Mouse (Mus musculus): ENCODE results near the gene Scaf4.
"Not testable (repeated sequence)": the region's sequence is repeated elsewhere in the genome, so short reads cannot be mapped to it uniquely, and the experiment has no call there.

Gene Scaf4

GRCm38 (mm10) chr16:90233702-90234101, 50.6 kb downstream of the Scaf4 start:
- DNase-seq = no peak

- DNase-seq = no peak
Measured at GRCm38 (mm10) chr16:90231302-90231701, 53.0 kb downstream of the Scaf4 start.

GRCm38 (mm10) chr16:90229897-90230296, 54.4 kb downstream of the Scaf4 start:
- no peak for DNase-seq

- no peak for DNase-seq
Measured at GRCm38 (mm10) chr16:90221441-90222070, 62.7 kb downstream of the Scaf4 start.

- DNase-seq = peak; percentile 28
Measured at GRCm38 (mm10) chr16:90220892-90221431, 63.3 kb downstream of the Scaf4 start.

GRCm38 (mm10) chr16:90220026-90220891, 64.0 kb downstream of the Scaf4 start, which contains the start of gene Sod1:
TSS of gene Sod1 (plus strand) at chr16:90220754.
- peak; percentile 91 for DNase-seq

GRCm38 (mm10) chr16:90219445-90219844, 64.9 kb downstream of the Scaf4 start:
- DNase-seq = not testable (repeated sequence)

- DNase-seq = no peak
Measured at GRCm38 (mm10) chr16:90217926-90218325, 66.4 kb downstream of the Scaf4 start.

- DNase-seq = no peak
Measured at GRCm38 (mm10) chr16:90217356-90217755, 66.9 kb downstream of the Scaf4 start.

- no peak for DNase-seq
Measured at GRCm38 (mm10) chr16:90216414-90216813, 67.9 kb downstream of the Scaf4 start.

GRCm38 (mm10) chr16:90215879-90216278, 68.4 kb downstream of the Scaf4 start:
- not testable (repeated sequence) for DNase-seq

- no peak for DNase-seq
Measured at GRCm38 (mm10) chr16:90214731-90215565, 69.4 kb downstream of the Scaf4 start.

GRCm38 (mm10) chr16:90213477-90214339, 70.6 kb downstream of the Scaf4 start:
- no peak for DNase-seq

- DNase-seq = no peak
Measured at GRCm38 (mm10) chr16:90211767-90212166, 72.5 kb downstream of the Scaf4 start.

- no peak for DNase-seq
Measured at GRCm38 (mm10) chr16:90210717-90211116, 73.6 kb downstream of the Scaf4 start.

- DNase-seq = no peak
Measured at GRCm38 (mm10) chr16:90208996-90209395, 75.3 kb downstream of the Scaf4 start.

GRCm38 (mm10) chr16:90204868-90205267, 79.4 kb downstream of the Scaf4 start:
- no peak for DNase-seq

- DNase-seq = no peak
Measured at GRCm38 (mm10) chr16:90203226-90203962, 80.9 kb downstream of the Scaf4 start.

- DNase-seq = no peak
Measured at GRCm38 (mm10) chr16:90202140-90202539, 82.2 kb downstream of the Scaf4 start.

- DNase-seq = no peak
Measured at GRCm38 (mm10) chr16:90199174-90199573, 85.1 kb downstream of the Scaf4 start.

GRCm38 (mm10) chr16:90198626-90199025, 85.7 kb downstream of the Scaf4 start:
- DNase-seq = no peak
